Mouse (Mus musculus) left cerebral cortex, postnatal 25 days (tissue): ENCODE measurements around the gene Oat. TPM values are rescaled to one million over a fixed set of nuclear protein-coding genes. Genes with fewer than 3 reads are reported as not detected.
A peak's percentile ranks its signal among the peaks of the same experiment; 100 is the strongest.

Experiments
- DNase-seq, 2 experiments: peaks; one replicate each; pipeline ENCODE4 v3.0.0; 2022; ENCODE audit warnings: low spot score in 2 of 2, mixed read lengths in 1 of 2
- intact Hi-C: fragments of 180-260 bp; cut with DNase I; formaldehyde crosslinking; loops from one replicate; pipeline ENCODE4 v1.15.1; 2025
- total RNA-seq, 2 experiments: library from RNA; stranded (reverse); gene quantifications; 2 replicates each; pipeline ENCODE4 v1.2.3; 2021

The Oat gene
- total RNA-seq, 2 experiments from 2014 or later = 82.1 to 83.3 TPM

DNA sequence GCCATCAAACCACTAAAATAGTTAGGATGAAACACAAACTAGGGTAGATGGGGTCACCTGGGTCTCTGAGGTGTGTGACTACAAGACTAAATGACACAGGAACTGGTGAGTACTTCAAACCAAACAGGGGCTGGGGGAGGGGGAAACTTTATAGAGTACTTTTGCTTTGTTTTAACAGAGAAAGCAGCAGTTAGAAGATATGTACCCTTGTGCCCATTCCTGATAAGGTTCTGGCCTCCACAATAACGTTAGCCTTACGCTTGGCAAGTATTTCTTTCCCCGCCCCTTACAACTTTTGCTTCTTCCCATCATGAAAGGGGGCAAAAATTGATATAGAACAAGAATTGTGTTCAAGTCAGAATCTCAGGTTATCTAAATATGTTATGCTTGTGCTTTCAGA, 19.6 kb upstream of the Oat start:
- intact Hi-C loops = no loop called here
- DNase-seq = no peak

DNA sequence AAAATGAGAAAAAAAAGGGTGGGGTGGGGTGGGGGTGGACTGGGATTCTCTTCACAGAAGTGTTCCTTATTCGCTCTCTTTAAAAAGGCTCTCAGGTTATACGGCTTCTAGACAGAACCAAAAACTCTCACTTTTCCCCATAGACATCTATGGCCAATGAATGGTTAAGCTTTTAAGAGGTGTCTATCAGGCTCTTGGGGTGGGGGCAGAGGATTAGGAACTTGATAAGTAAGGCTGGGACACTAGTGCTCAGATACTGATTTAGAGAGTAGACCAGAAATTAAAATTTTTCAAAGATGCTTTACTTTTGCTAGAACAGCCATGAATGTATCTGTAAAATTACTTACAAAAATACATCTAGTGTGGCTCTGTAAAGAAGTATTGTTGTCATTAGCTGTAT, 18.1 kb upstream of the Oat start:
- intact Hi-C loops = no loop called here
- DNase-seq = no peak

- peak; percentile 13 to 52 for DNase-seq
- intact Hi-C loops = no loop called here
Measured at GRCm38 (mm10) chr7:132593762-132594161, 17.6 kb upstream of the Oat start.

GRCm38 (mm10) chr7:132589610-132590009, 13.4 kb upstream of the Oat start:
- no peak for DNase-seq
- intact Hi-C loops = no loop called here

- DNase-seq = peak in 1 of 2 experiments; percentile 58
- intact Hi-C loops = no loop called here
Measured at GRCm38 (mm10) chr7:132587167-132587566, 11.0 kb upstream of the Oat start.

DNA sequence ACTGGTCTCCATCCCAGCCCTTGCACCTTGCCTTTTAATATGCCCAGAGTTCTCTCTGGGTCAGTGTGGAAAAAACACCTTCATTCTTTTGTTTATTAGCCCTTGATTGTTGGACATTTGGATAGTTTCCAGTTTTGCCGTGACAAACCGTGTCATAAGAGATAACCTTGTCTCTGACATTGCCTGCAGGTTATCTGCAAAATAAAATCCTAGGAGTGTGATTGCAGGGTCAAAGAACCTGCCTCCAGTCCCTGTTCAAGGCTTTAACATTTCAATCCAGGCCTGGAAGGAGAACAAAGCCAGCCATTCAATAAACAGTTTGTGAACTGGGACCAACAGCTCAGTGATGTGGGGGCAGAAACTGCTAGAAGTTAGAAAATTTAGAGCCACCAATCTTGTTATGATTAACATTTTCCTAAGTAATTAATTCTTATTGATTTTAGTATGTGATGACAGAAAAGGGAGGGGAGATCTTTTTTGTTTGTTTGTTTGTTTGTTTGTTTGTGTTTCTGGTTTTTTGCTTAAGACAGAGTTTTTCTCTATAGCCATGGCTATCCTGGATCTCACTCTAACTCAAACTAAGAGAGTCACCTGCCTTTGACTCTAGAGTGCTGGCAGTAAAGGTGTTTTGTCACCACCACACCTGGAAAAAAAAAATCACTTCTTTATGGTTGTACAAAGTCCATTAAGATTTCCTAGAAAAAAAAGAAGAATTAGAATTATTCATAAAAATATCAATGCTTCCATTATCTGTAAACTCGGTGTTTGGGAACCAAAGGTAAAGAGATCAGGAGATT, 9.7 kb upstream of the Oat start:
- intact Hi-C loops = no loop called here
- DNase-seq = no peak

GRCm38 (mm10) chr7:132581441-132581840, 5.2 kb upstream of the Oat start:
- intact Hi-C loops = no loop called here
- no peak for DNase-seq

GRCm38 (mm10) chr7:132580511-132580910, 4.3 kb upstream of the Oat start:
- DNase-seq = no peak

DNA sequence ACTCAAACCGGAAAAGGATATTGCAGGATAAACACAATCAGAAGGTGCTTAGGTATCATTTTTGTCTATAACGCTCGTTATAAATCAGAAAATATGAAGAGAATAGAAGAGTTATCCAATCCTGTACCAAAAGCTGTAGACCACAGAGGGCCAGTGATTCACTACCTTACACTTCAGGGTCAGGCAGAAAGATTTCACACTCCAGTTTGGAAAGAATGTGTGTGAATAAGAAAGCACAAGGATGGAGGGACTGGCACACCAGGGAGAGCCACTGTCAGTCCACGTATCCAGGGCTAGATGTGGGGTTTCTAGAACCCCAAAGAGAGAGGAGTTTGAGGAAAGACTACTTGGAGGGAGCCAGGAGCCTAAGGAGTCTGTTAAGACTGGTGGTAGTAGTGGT, 693 bp upstream of the Oat start:
- intact Hi-C loops = loop anchor here (5.0 to 10.0 kb wide), 3 partner anchors 60 to 278 kb away; partner anchors contain the start of genes Abraxas2, Eef1akmt2 and Fam53b
- no peak for DNase-seq

More at GRCm38 (mm10) chr7:132580511-132580910, 4.3 kb upstream of the Oat start:
- intact Hi-C loops = no loop called here

GRCm38 (mm10) chr7:132575623-132576022, 575 bp downstream of the Oat start:
- DNase-seq = peak; percentile 79 to 92

GRCm38 (mm10) chr7:132574646-132575045, 1.6 kb downstream of the Oat start:
- intact Hi-C loops = loop anchor here (5.0 to 10.0 kb wide), 3 partner anchors 63 to 280 kb away; partner anchors contain the start of genes Abraxas2, Eef1akmt2 and Fam53b

More at GRCm38 (mm10) chr7:132575623-132576022, 575 bp downstream of the Oat start:
- intact Hi-C loops = loop anchor here (5.0 to 10.0 kb wide), 3 partner anchors 62 to 279 kb away; partner anchors contain the start of genes Abraxas2, Eef1akmt2 and Fam53b

DNA sequence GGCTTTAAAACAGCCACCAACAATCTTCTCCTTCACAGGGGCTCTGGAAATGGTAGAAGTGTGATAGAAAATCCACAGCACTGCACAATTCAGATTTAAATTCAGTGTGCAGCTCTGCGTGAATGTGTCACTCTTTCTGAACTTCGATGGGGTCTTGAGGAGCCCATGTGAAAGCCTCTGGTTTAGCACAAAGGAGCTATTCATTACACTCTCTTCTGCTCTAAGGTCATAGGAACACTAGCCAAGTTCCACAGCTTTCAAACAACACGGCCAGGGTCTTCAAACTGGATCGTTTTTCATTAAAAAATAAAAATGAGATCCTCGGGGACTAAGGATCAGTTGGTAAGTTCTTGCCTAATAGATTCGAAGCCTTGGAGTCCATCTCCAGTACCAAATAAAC, 3.0 kb downstream of the Oat start:
- DNase-seq = peak in 1 of 2 experiments; percentile 16
- intact Hi-C loops = loop anchor here (10.0 kb wide), 2 partner anchors 242 to 282 kb away; partner anchors contain the start of genes Abraxas2, Eef1akmt2 and Fam53b

More at GRCm38 (mm10) chr7:132574646-132575045, 1.6 kb downstream of the Oat start:
- DNase-seq = no peak

DNA sequence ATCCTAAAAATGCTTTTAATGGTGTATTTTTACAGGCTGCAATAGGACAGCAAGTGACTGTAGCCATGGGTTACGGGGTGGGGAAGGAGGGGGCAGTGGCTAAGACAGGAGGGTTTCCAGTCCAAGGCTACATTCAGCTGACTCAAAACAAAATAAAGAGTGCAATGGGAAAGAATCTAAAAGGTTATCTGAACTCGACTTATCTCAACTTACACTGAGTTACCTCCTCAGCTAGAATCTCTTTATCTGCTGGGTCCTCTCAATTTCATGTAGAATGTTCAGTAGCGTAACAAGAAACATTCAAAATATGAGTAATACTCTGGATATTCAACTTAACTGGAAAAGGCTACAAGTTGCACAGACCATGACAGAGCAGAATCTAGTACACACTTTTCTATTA, 3.5 kb downstream of the Oat start:
- intact Hi-C loops = loop anchor here (10.0 kb wide), 2 partner anchors 242 to 282 kb away; partner anchors contain the start of genes Abraxas2, Eef1akmt2 and Fam53b
- no peak for DNase-seq

- no peak for DNase-seq
- intact Hi-C loops = loop anchor here (10.0 kb wide), 2 partner anchors 243 to 283 kb away; partner anchors contain the start of genes Abraxas2, Eef1akmt2 and Fam53b
Measured at GRCm38 (mm10) chr7:132571481-132571880, 4.7 kb downstream of the Oat start.

GRCm38 (mm10) chr7:132570071-132570470, 6.1 kb downstream of the Oat start:
- peak in 1 of 2 experiments; percentile 23 for DNase-seq
- intact Hi-C loops = loop anchor here (10.0 kb wide), 2 partner anchors 245 to 285 kb away; partner anchors contain the start of genes Abraxas2, Eef1akmt2 and Fam53b

DNA sequence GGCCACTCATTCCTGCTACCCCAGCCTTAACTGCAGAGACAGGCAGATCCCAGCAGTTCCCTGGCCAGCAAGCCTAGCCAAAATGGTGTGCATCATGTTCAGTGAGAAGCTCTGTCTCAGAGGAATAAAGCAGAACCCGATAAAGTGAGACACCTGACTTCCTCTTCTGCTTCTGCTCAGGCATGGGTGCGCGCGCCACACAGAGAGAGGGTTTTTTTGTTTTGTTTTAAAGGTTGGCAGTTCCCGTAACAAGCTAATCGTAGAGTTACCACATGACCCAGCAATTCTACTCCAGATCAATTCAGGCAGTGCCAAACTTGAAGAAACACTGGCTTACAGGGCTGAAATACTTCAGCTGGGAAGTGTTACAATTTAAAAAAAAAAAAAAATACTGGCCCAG, 7.4 kb downstream of the Oat start:
- peak in 1 of 2 experiments; percentile 35 for DNase-seq
- intact Hi-C loops = no loop called here

DNA sequence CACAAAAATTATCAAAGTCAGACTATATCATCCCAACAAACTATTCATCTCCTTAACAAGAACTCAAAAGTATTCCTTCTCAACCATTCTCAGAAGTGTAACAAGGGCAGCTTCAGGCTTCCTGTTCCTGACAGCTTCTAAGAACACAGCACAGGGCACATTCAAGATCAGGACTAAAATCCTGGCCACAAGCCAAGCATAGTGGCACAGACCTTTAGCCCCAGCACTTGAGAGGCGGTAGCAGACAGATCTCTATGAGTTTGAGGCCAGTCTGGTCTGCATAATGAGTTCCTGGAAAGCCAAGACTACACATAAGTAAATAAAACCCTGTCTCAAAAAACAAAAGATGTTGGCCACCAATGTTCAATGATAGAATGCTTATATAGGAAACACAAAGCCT, 10.4 kb downstream of the Oat start:
- intact Hi-C loops = no loop called here
- no peak for DNase-seq

DNA sequence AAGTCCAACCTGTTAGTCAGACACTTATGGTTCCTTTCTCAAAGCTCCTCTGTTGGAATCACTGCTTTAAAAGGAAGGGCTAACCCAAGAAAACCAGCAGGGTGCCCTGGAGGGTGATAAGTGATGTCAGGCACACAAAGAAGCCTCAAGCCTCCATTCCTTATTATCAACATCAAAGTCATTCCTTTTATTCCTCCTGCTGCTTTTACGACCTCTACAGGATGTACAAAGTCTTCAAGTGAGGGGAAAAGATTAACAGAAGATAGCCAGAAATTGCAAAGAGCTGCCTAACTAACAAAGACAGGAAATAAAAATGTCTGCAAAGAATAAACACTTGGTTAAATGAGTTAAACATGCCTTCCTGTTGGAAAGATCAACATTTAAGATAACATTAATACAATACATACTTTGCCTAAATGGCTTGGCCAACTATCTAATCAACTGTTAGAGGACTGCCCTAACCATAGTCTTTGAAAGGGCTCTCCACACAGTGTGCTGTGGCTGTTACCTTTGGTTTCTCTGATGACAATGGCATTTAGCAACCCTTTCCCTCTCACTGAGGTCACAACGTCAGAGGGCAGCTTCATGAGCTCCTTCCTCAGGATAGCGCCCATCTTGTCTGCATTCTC, 16.9 kb downstream of the Oat start:
- no peak for DNase-seq
- intact Hi-C loops = no loop called here

DNA sequence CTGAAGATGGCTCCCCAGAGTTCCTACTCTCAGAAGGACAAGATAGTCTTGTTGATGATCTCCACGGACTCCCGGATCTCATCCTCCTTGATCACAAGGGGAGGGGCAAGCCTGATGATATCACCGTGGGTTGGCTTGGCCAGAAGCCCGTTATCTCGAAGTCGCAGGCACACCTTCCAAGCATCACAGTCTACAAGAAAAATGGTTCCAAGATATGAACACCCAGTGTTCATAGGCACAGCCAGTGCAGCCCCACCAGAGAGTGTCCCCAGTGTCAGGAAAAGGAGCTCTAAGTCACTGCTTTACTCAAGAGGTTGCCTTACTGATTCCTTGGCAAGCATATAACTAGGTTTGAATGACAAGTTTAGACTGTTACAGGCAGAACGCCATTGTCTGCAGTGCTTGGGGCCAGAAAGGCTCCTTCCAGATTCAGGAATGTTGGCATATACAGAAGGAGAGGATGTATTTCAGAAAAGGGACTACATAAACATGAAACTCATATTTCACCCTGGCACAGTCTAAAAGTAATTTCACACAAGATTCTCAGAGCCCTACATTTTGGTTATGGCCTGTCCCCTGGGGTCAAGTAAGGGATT, 18.0 kb downstream of the Oat start:
- no peak for DNase-seq
- intact Hi-C loops = no loop called here

GRCm38 (mm10) chr7:132556575-132556974, 19.6 kb downstream of the Oat start:
- DNase-seq = no peak
- intact Hi-C loops = no loop called here
